Mouse (Mus musculus) liver, postnatal 0 days (tissue): ENCODE data around the gene Glod5. TPM values are rescaled to one million over a fixed set of nuclear protein-coding genes. Genes with fewer than 3 reads are reported as not detected.

Experiments
- ATAC-seq: fragments of 200-750 bp; cut with Nextera tagmentation; 2 replicates; pipeline ENCODE4 v1.8.0; 2017; ENCODE audit warnings: mild to moderate bottlenecking, moderate library complexity
- DNase-seq: peaks from one replicate; pipeline ENCODE4 v3.0.0-alpha.2; 2016
- H3K27ac ChIP-seq: fragments of 300-500 bp; sonication (generic); 2 replicates; pipeline ENCODE4 v1.5.1; 2014; ENCODE audit warnings: antibody characterized with exemption, moderate library complexity, mild to moderate bottlenecking, low read depth
- H3K27me3 ChIP-seq: fragments of 300-500 bp; sonication (generic); 2 replicates; pipeline ENCODE4 v1.6.1; 2014; ENCODE audit warnings: low read length, control low read depth, mixed read lengths; ENCODE audit not compliant: insufficient read depth
- H3K36me3 ChIP-seq: fragments of 300-500 bp; sonication (generic); replicated peaks from 2 replicates; pipeline ENCODE4 v1.6.1; 2014; ENCODE audit warnings: mild to moderate bottlenecking, control low read depth, low read length, moderate library complexity, mixed read lengths; ENCODE audit not compliant: insufficient read depth
- H3K4me1 ChIP-seq: fragments of 300-500 bp; sonication (generic); 2 replicates; pipeline ENCODE4 v1.6.1; 2014; ENCODE audit warnings: antibody characterized with exemption, mild to moderate bottlenecking, control low read depth; ENCODE audit not compliant: insufficient read depth
- H3K4me2 ChIP-seq: fragments of 300-500 bp; sonication (generic); 2 replicates; pipeline ENCODE4 v1.6.1; 2014; ENCODE audit warnings: low read depth, mild to moderate bottlenecking, low read length, moderate library complexity, mixed read lengths
- H3K4me3 ChIP-seq: fragments of 300-500 bp; sonication (generic); 2 replicates; pipeline ENCODE4 v1.5.1; 2014; ENCODE audit warnings: low read depth, low read length
- H3K9ac ChIP-seq: fragments of 300-500 bp; sonication (generic); replicated peaks from 2 replicates; pipeline ENCODE4 v1.6.1; 2014; ENCODE audit warnings: mild to moderate bottlenecking, moderate library complexity
- H3K9me3 ChIP-seq: fragments of 300-500 bp; sonication (generic); 2 replicates; pipeline ENCODE4 v1.6.1; 2016; ENCODE audit warnings: mild to moderate bottlenecking, control low read depth, low read length, mixed read lengths
- CTCF ChIP-seq: sonication (generic); IDR thresholded peaks from 2 replicates; pipeline ENCODE4 v1.5.1; 2016; ENCODE audit warnings: antibody characterized with exemption, low read depth
- EP300 ChIP-seq: IDR thresholded peaks from 2 replicates; pipeline ENCODE4 v1.6.1; 2016; ENCODE audit warnings: antibody characterized with exemption, low read depth, mild to moderate bottlenecking
- WGBS: fragments of 180-500 bp; shearing (Covaris S2); extraction: QIAGEN DNeasy Blood & Tissue Kit; methylation state at CpG from one replicate; pipeline ENCODE4 v1.1.7; 2014; ENCODE audit not compliant: insufficient replicate concordance; 5-methylcytosine and 5-hydroxymethylcytosine counted together
- polyA plus RNA-seq: library from polyadenylated mRNA; unstranded; fragments of >200 nt; fragmentation: Nextera tagmentation; extraction: Ambion mirVana; gene quantifications from 2 replicates; pipeline ENCODE4 v1.2.1, GENCODE M21; 2015

Gene Glod5
- polyA plus RNA-seq, 1 experiment from 2014 or later, result 2.6 TPM

DNA sequence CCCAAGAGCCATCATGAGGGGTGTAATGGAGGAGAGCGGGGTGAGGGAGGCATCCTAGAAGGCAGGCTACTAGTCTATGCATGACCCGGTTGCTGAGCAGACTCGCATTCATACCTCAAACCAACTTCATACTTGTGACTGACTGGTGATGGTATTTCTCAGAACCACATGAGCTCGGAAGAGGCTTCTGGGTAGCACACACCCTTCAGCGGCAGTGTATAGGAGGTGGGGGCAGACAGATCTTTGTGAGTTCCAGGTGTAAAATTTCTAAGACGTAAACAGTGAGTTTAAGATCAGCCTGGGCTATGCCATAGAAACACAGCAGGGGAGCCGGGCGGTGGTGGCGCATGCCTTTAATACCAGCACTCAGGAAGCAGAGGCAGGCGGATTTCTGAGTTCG, 40.4 kb downstream of the Glod5 start, which contains the start of gene Gata1:
Gene Gata1, minus strand, starts transcription at position 180 of the 400 bp plus-strand sequence.
- Histone ChIP-seq H3K4me3 (no peak within 1 kb of the TSS), H3K4me1 (no peaks in the 10 kb centered on the region), H3K27me3 (no peaks in the 10 kb centered on the region), H3K27ac (no peak within 1 kb of the TSS), H3K9me3 (no peaks in the 10 kb centered on the region), H3K36me3 (no peaks in the 10 kb centered on the region), H3K4me2 (no peak within 1 kb of the TSS), H3K9ac (no peak within 1 kb of the TSS)
- TF ChIP-seq EP300 (no peak), CTCF (no peak)
- ATAC-seq (no peak), DNase-seq (no peak)
- 87% methylated on average over 11 of the region's 11 CpGs for WGBS

- WGBS, result 49% methylated on average over 4 of the region's 4 CpGs
- Histone ChIP-seq H3K27ac (peak overlapping the region; percentile 81), H3K9ac (no peak overlapping the region), H3K36me3 (no peaks in the 10 kb centered on the region), H3K9me3 (no peaks in the 10 kb centered on the region), H3K27me3 (no peaks in the 10 kb centered on the region), H3K4me1 (no peaks in the 10 kb centered on the region), H3K4me3 (no peak overlapping the region), H3K4me2 (peak overlapping the region; percentile 51)
- TF ChIP-seq CTCF (no peak), EP300 (peak; percentile 96)
- ATAC-seq (peak; percentile 91), DNase-seq (peak; percentile 82)
These were observed 47.0 kb downstream of the Glod5 start for GRCm38 (mm10) chrX:7971292-7971691.

DNA sequence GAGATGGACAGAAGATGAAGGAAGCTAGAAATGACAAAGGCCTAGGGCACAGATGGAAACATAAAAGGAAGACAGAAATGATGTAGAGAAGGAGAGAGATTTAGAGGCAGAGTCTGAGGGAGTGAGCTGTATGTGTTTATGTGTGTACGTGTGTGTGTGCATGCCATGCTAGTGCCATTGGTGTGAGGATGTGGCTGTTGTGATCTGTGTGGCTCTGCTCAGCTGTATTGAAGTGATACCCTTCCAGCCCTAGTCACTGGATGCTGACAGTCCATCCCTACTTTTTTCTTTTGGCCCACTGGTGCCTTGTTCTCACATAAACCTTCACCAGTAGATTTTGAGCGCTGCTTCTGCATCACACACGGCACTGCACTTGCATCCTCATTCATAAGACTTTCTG, 49.4 kb downstream of the Glod5 start:
- WGBS, result 73% methylated on average over 3 of the region's 3 CpGs
- DNase-seq (no peak), ATAC-seq (no peak)
- Histone ChIP-seq H3K27me3 (no peaks in the 10 kb centered on the region), H3K9me3 (no peaks in the 10 kb centered on the region), H3K9ac (0 out of 2 replicates have a peak overlapping the region, but pooled peaks have one; percentile 9), H3K4me2 (peak overlapping the region; percentile 60; the same call in 1 of the 2 replicates), H3K4me3 (no peak overlapping the region), H3K36me3 (no peaks in the 10 kb centered on the region), H3K27ac (peak overlapping the region; percentile 63), H3K4me1 (no peaks in the 10 kb centered on the region)
- TF ChIP-seq EP300 (no peak), CTCF (no peak)

- no peaks in the 10 kb centered on the region for H3K4me1 ChIP-seq
- peak; percentile 84 for TF ChIP-seq EP300
- no peak for TF ChIP-seq CTCF
- no peak overlapping the region for H3K9ac ChIP-seq
- peak overlapping the region; percentile 61 for H3K4me3 ChIP-seq
- peak overlapping the region; percentile 60 for H3K4me2 ChIP-seq
- no peaks in the 10 kb centered on the region for H3K9me3 ChIP-seq
- 43% methylated on average over 8 of the region's 8 CpGs for whole genome bisulfite sequencing
- H3K36me3 ChIP-seq, result no peaks in the 10 kb centered on the region
- peak; percentile 34 for DNase-seq
- H3K27ac ChIP-seq, result peak overlapping the region; percentile 63
- peak; percentile 63 for ATAC-seq
- H3K27me3 ChIP-seq, result no peaks in the 10 kb centered on the region
These were observed 50.1 kb downstream of the Glod5 start for GRCm38 (mm10) chrX:7968226-7968625.

GRCm38 (mm10) chrX:7967596-7968201, 50.6 kb downstream of the Glod5 start:
- Histone ChIP-seq H3K4me2 (peak overlapping the region; percentile 60), H3K9ac (peak overlapping the region; percentile 66), H3K4me3 (peak overlapping the region; percentile 61), H3K9me3 (no peaks in the 10 kb centered on the region), H3K27ac (peak overlapping the region; percentile 63), H3K36me3 (no peaks in the 10 kb centered on the region), H3K27me3 (no peaks in the 10 kb centered on the region), H3K4me1 (no peaks in the 10 kb centered on the region)
- DNase-seq (peak; percentile 62), ATAC-seq (peak; percentile 66)
- TF ChIP-seq CTCF, result peak; percentile 45
- TF ChIP-seq EP300, result no peak
- 49% methylated on average over 8 of the region's 9 CpGs for WGBS

DNA sequence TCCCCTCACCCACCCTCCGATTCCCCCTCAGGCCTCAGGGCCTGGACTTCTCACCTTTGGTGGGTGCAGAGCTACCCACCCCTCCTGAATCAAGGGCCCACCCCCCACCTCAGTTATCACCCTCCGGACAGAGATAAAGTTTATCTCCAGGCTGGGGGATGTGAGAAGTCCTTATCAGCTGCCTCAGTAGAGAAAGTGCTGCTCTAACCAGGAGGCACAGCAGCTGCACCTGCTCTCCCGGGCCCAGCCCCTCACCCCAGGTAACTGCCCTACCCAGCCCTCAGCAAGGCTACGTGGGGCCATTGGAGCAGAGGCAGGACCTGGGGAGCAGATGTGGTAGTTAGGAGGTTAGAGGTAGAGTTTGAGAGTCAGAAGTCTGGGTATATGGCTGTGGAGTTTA, 52.1 kb downstream of the Glod5 start:
- Histone ChIP-seq H3K4me2 (peak overlapping the region; percentile 57), H3K27ac (0 out of 2 replicates have a peak overlapping the region, but pooled peaks have one; percentile 34)

More for the DNA sequence above, 52.1 kb downstream of the Glod5 start:
- Histone ChIP-seq H3K4me3 (peak overlapping the region; percentile 61), H3K27me3 (no peaks in the 10 kb centered on the region), H3K4me1 (no peaks in the 10 kb centered on the region), H3K36me3 (no peaks in the 10 kb centered on the region), H3K9me3 (no peaks in the 10 kb centered on the region), H3K9ac (peak overlapping the region; percentile 66)
- no peak for ATAC-seq
- DNase-seq, result no peak
- TF ChIP-seq CTCF, result no peak
- TF ChIP-seq EP300, result no peak
- WGBS, result 41% methylated on average over 4 of the region's 4 CpGs
